Comparison of ENCODE assay signal across 15 mouse cellular contexts in genomic region chr8:64608931-64609330, GRCm38 (mm10).
"Had no signal": no experiment of that assay in that cellular context is flagged by ENCODE, and none has a peak within 500 bp of the region (broad histone marks: within the 10 kb centered on the region; RNA-seq: fewer than 3 reads in every experiment).

No protein-coding gene starts in this region.

- DNase-seq: kidney, adult 2 months; kidney, postnatal 25 days; layer of hippocampus, adult 9-11 months; lung, adult 2 months; right cerebral cortex, postnatal 4 days; thymus, adult 2 months; thymus, postnatal 25 days had no signal

- H3K36me3 ChIP-seq: liver, embryonic 15.5 days had no signal

- H3K4me3 ChIP-seq: layer of hippocampus, adult 2 months; limb, embryonic 10.5 days; limb, embryonic 13.5 days; liver, embryonic 15.5 days; midbrain, embryonic 13.5 days had no signal

- H3K4me1 ChIP-seq: limb, embryonic 10.5 days; limb, embryonic 13.5 days; liver, embryonic 15.5 days; midbrain, embryonic 13.5 days had no signal

- H3K27ac ChIP-seq: kidney, postnatal 0 days; layer of hippocampus, adult 2 months; limb, embryonic 10.5 days; limb, embryonic 13.5 days; liver, embryonic 15.5 days; macrophage; midbrain, embryonic 13.5 days; stomach, postnatal 0 days had no signal

- H3K27me3 ChIP-seq: limb, embryonic 13.5 days; liver, embryonic 15.5 days; midbrain, embryonic 13.5 days had no signal

- H3K9ac ChIP-seq: limb, embryonic 13.5 days; liver, embryonic 15.5 days; midbrain, embryonic 13.5 days had no signal
